Mouse (Mus musculus): Measurements from ENCODE around the gene Nfkbia. TPM values are rescaled to one million over a fixed set of nuclear protein-coding genes. Genes with fewer than 3 reads are reported as not detected.

The Nfkbia gene
- total RNA-seq (2021), result 10 to 100 TPM; 40.8 to 42.7 TPM

- intact Hi-C loops (cut with DNase I), result loop anchor here (1.0 kb wide), 1 partner anchor 45 kb away; no protein-coding TSS in a partner anchor
- peak; percentile 95 for DNase-seq (ENCODE audit: low spot score)
Observed at GRCm38 (mm10) chr12:55492184-55492898, at the start of gene Nfkbia. TSS of gene Nfkbia (minus strand) at chr12:55492647.

GRCm38 (mm10) chr12:55539157-55539556 is 46.7 kb upstream of the Nfkbia start:
- DNase-seq (ENCODE audit: low spot score), result no peak
- intact Hi-C loops (cut with DNase I), result no loop called here

GRCm38 (mm10) chr12:55538328-55538971 is 46.0 kb upstream of the Nfkbia start:
- intact Hi-C loops (cut with DNase I), result no loop called here
- no peak for DNase-seq (ENCODE audit: low spot score)

GRCm38 (mm10) chr12:55537742-55538141 is 45.3 kb upstream of the Nfkbia start:
- intact Hi-C loops (cut with DNase I), result no loop called here
- DNase-seq (ENCODE audit: low spot score), result no peak

- intact Hi-C loops (cut with DNase I), result no loop called here
- no peak for DNase-seq (ENCODE audit: low spot score)
Observed at GRCm38 (mm10) chr12:55536537-55537135, 44.2 kb upstream of the Nfkbia start.

- intact Hi-C loops (cut with DNase I), result no loop called here
- no peak for DNase-seq (ENCODE audit: low spot score)
Observed at GRCm38 (mm10) chr12:55526983-55527752, 34.7 kb upstream of the Nfkbia start.

- intact Hi-C loops (cut with DNase I), result no loop called here
- DNase-seq (ENCODE audit: low spot score), result peak; percentile 19
Observed at GRCm38 (mm10) chr12:55518061-55518738, 25.8 kb upstream of the Nfkbia start.

- DNase-seq (ENCODE audit: low spot score), result no peak
- intact Hi-C loops (cut with DNase I), result no loop called here
Observed at GRCm38 (mm10) chr12:55508817-55509216, 16.4 kb upstream of the Nfkbia start.

GRCm38 (mm10) chr12:55507332-55507935 is 15.0 kb upstream of the Nfkbia start:
- intact Hi-C loops (cut with DNase I), result no loop called here
- DNase-seq (ENCODE audit: low spot score), result no peak

GRCm38 (mm10) chr12:55506029-55506330 is 13.5 kb upstream of the Nfkbia start:
- no peak for DNase-seq (ENCODE audit: low spot score)
- intact Hi-C loops (cut with DNase I), result no loop called here

- intact Hi-C loops (cut with DNase I), result no loop called here
- no peak for DNase-seq (ENCODE audit: low spot score)
Observed at GRCm38 (mm10) chr12:55505314-55506028, 13.0 kb upstream of the Nfkbia start.

- DNase-seq (ENCODE audit: low spot score), result peak; percentile 46
- intact Hi-C loops (cut with DNase I), result loop anchor here (1.0 kb wide), 2 partner anchors 144 to 184 kb away; no protein-coding TSS in a partner anchor
Observed at GRCm38 (mm10) chr12:55499031-55499430, 6.6 kb upstream of the Nfkbia start.

- no peak for DNase-seq (ENCODE audit: low spot score)
- intact Hi-C loops (cut with DNase I), result no loop called here
Observed at GRCm38 (mm10) chr12:55497737-55498136, 5.3 kb upstream of the Nfkbia start.

- no peak for DNase-seq (ENCODE audit: low spot score)
- intact Hi-C loops (cut with DNase I), result loop anchor here (1.0 kb wide), 1 partner anchor 124 kb away; no protein-coding TSS in a partner anchor
Observed at GRCm38 (mm10) chr12:55495902-55496605, 3.6 kb upstream of the Nfkbia start.

GRCm38 (mm10) chr12:55495114-55495901 is 2.9 kb upstream of the Nfkbia start:
- intact Hi-C loops (cut with DNase I), result loop anchor here (1.0 kb wide), 1 partner anchor 123 kb away; no protein-coding TSS in a partner anchor
- peak; percentile 48 for DNase-seq (ENCODE audit: low spot score)

- intact Hi-C loops (cut with DNase I), result loop anchor here (1.0 kb wide), 1 partner anchor 95 kb away; no protein-coding TSS in a partner anchor
Observed at GRCm38 (mm10) chr12:55493381-55493780, 934 bp upstream of the Nfkbia start.

GRCm38 (mm10) chr12:55492941-55493340 is 494 bp upstream of the Nfkbia start:
- intact Hi-C loops (cut with DNase I), result loop anchor here (1.0 kb wide), 2 partner anchors 46 to 95 kb away; no protein-coding TSS in a partner anchor
- DNase-seq (ENCODE audit: low spot score), result no peak

More at GRCm38 (mm10) chr12:55493381-55493780, 934 bp upstream of the Nfkbia start:
- DNase-seq (ENCODE audit: low spot score), result no peak
